Mouse (Mus musculus) liver, adult (tissue): Measurements from ENCODE around the gene Sfmbt1.

Experiments
- GATA4 ChIP-seq: IDR thresholded peaks from 2 replicates; pipeline ENCODE4 v1.6.1; 2014; ENCODE audit warnings: mild to moderate bottlenecking, low read length; ENCODE audit not compliant: insufficient replicate concordance

Gene Sfmbt1

DNA sequence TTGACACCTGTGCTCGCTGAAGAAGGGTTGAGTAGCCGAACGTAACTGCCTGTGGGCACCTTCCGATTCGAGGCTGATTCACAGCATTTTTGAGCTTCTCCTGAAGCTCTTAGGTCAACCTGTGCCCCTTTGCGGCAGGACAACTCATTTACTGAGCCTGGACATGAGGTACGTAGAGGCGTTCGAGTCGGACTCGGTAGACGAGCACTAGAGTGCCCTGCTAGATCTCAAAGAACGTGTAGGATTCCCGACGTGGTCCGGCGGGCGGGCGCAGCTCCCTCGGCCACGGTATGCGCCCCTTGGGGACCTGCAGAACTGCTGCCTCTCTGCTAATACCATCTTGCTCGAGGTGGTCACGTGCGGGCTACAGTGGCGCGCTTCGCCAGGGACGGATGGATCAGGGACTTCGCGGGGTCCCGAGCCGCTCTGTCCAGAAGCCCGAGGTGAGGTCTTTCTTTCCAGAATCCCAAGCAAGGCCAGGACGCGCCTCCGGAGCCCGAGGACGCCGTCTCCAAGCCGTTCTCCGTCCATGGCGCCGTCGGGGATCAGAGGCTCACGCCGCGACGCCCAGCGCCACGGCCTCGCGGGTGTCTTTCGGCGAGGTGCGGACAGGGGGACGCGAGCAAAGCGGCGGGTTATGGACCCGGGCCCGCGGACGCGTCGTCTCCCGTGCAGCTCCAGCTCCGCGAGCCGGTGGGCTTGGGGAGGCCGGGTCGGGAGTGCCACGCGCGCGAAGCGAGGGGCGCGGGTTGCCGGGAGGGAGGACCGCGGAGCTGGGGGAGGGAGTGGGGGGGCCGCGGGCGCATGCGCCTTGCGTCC, at the start of gene Sfmbt1:
TSS of gene Sfmbt1 (plus strand) at position 51 of the 819 bp plus-strand sequence.
- no peak for TF ChIP-seq GATA4

DNA sequence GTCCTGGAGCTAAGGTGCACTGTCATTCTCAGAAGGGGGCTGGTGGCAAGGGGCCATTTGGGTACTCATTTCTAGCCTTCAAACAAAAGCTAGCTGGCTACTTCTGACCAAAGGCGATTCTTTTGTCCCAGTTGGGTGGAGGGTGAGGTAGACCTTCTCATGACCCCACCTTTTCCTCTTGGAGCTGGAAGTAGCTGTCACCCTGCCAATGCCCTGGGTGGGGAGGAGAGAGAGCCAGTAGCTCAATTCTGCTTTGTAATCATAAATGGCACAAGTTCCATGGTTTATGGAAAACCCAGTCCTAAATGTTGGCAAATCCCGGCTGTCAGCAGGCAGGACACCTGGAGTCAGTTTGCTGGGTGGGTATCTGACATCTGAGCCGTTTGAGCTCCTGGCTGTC, 48.6 kb upstream of the Sfmbt1 start:
- TF ChIP-seq GATA4, result no peak

DNA sequence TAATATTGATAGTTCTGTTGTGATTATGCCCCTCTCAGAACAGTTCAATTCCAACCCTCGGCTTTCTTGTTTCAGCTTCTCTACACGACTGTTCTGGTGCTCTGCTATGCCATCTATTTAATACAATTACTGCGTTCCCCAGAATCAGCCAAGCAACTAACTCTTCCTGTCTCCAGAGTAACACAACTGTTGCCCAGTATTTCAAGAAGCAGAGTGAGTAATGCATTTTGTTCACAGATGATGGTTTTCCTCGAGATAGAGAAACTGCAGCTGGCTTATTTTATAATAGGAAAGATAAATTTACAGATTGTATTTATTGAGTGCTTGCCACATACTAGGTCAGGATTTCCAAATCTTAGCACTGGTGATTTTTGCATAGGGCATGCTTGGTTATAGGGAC, 48.0 kb upstream of the Sfmbt1 start:
- TF ChIP-seq GATA4, result no peak

DNA sequence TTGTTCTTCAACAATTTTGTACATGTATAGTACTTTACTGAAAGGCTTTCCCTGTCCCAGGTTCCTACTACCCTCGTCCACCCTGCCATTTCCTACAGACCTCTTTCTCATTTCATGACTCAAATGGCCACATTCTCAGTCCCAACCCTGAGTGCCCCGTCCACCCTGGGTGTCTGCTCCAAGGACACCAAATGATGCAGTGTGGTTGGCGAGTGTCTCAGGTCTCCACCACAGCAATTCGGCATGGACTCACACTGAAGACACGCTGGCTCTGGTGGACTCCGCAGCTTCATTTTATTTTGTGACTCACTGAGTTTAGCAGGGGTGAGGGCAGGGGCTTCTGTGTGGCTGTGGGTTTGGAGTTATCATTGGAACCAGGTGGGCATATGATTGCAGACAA, 44.5 kb upstream of the Sfmbt1 start:
- TF ChIP-seq GATA4, result no peak

DNA sequence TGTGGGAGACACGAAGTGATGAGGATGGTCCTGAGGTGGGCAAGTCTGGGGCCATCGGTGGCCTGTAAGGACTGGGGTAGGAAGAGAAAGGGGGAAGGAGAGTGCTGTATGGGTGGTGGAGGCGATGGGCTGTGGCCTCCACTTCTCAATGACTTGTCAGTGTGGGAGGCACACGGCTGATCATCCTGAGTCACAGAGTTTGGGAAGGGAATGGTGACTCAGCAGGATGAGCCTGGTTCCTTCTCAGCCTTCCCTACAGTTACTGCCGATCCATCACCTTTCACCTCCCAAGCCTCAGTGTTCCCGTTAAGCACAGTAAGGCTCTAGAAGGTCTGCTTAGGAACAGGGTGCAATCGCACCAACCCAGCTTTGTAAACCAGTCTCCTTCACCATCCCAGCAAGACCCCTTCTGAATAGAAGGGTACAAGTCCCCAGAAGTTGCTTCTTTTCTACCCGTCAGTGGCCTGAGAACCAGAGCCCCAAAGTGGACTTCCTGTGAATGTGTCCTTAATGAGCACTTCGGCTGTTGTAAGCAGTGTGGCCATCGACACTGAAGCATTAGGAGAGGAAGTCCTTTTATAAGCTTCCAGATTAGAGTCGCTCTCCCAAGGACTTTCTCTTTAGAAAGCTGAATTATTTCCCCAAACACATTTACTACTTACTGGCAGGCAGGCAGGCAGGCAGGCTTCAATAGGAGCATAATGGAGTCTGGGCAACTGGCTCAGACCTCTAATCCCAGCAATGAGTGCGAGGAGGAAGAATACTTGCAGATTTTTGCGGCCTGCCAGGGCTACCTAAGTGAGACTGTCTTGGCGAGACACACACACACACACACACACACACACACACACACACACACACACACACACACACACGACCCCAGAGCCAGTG, 43.3 kb upstream of the Sfmbt1 start:
- TF ChIP-seq GATA4, result no peak

DNA sequence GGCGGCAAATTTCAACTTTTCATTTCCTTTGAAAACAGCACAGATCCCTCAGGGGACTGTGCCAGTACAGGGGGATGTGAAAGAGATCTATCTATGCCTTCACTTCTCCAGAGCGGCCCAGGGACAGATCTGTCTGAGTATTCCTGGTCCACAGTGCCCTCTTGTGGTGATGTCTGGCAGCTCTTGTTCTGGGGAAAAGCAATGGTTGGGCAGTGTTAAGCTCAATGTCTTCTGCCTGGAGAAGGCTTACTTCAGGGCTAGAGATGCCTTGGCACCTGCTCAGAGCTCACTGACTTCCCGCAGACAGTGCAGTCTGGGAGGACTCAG, 42.7 kb upstream of the Sfmbt1 start:
- TF ChIP-seq GATA4, result no peak

DNA sequence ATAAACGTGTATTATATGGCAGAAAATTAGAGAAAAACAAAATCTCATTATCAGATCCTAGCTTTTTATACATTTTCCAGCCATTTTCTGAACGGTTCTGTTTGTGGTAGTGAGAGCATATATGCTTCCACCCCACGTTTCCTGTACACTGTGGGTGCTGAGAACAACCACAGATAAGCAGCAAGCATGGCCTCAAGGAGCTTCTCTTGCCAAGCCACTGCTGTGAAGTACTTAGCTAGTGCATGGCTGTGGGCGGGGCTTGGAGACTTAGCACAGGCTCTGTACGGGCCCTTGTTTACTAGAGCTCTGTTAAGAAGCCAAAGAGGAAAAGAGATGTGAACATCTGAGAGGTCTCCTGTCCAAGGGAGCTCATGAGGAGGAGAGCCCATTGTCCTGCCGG, 39.7 kb upstream of the Sfmbt1 start:
- TF ChIP-seq GATA4, result no peak

DNA sequence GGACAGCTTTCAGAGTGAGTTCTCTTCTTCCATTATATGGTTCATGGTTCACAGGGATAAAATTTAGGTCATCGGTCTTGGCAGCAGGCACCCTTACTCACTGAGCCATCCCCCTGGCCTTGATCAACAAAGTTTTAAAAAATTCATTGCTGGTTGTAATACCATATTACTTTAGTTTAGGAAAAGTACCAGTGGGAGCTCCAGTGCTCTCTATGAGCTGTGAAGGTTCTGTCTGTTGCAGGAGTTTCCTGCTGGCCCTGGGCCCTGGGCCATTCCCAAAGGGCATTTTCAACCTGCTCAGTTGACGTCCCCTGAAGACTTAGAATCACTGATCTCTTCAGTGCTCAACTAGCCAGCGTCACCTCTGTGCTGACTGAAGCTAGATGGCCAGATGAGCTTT, 32.5 kb upstream of the Sfmbt1 start:
- no peak for TF ChIP-seq GATA4

DNA sequence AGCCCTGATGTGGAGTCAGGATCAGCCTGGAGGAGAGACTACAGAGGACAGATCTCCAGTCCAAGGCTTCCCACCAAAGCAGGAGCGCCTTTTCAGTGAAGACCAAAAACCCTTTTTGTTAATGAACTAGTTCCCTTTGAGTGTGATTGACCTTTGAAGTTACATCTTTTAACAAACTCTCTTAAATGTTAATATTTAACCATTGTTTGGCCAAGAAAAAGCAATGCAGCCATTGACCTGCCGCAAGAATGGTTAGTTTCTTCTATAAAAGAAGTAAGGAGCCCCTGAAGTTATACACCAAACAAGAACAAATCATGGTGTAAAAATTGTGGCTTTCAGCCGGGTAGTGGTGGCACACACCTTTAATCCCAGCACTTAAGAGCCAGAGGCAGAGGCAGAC, 24.0 kb upstream of the Sfmbt1 start:
- TF ChIP-seq GATA4, result no peak

DNA sequence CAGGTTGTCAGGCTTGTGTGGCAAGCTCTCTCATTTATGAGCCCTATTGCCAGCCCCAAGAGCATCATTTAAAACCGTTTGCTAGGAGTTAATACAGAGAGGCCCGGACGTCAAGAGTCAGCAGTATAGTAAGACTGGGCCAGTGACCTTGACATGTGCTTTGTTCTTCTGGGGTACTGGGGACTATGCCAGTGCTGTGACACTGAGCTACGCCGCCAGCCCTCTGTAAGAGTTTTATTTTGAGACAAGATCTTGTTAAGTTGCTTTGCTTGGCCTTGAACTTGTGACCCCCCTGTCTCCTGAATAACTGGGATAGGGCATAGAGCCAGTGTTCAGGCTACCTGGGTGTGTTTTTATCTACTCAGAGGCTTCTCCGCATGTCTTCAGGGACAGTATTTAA, 22.2 kb upstream of the Sfmbt1 start:
- no peak for TF ChIP-seq GATA4

DNA sequence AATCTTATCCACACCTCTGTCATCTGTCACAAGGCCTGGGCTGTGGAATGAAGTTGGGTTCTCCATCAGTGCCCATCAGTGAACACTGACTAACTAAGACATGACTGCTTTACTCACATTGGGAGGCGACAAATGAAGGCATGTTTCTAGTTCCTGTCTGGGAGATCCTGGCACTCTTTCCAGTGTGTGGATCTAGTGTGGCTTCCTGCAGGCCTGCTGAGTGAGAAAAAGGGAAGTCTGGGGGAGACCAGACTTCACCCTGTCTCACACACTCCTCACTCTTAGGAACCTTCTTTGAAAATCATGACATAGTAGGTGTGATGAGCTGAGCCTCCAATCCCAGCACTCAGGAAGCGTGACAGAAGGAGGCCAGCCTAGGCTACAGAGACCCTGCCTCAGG, 19.9 kb upstream of the Sfmbt1 start:
- TF ChIP-seq GATA4, result no peak

DNA sequence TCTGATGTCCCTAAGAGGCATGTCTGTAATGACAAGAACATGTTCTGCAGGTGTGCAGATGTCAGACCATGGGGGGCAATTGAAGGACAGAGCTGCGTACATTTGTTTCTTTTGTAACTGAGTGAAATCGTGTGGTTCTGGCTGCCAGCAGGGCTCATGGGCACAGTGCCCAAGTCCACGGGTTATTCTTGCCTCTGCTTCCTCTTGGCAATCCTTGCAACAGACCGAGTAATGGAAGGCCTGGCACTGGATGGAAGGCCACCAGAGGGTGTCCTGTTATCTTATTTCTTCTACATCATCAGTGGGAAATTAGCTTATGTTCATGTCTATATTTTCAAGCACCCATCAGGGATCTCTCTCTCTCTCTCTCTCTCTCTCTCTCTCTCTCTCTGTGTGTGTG, 19.0 kb upstream of the Sfmbt1 start:
- no peak for TF ChIP-seq GATA4

DNA sequence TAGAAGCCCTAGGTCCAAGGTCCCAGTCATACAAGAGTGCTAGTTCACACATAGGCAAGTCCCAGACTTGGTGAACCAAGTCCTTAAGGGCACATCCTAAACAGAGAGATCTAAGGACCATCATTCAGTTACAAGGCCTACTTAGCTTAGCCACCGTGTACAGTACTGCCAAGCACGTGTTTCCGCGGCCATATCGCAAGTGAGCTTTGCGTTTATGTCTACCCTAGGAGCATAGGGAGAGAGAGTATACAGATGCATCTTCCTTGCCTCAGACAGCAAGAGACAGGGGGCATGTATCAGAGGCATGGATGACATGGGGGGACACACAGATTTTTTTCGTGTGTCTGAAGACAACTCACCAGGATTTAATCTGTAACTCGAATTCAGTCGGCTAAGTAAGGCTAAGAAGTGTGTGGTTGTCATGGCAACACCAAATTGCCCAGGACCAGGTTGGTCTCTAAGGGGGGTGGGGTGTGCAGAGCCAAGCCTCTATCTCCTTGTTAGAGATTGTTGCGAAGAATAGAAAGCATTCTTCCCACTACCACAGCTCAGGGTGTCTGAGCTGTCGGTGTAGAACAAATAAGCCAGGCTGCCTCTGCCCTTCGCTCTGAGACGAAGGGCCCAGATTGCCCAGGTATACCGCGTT, 17.1 kb upstream of the Sfmbt1 start:
- TF ChIP-seq GATA4, result no peak

DNA sequence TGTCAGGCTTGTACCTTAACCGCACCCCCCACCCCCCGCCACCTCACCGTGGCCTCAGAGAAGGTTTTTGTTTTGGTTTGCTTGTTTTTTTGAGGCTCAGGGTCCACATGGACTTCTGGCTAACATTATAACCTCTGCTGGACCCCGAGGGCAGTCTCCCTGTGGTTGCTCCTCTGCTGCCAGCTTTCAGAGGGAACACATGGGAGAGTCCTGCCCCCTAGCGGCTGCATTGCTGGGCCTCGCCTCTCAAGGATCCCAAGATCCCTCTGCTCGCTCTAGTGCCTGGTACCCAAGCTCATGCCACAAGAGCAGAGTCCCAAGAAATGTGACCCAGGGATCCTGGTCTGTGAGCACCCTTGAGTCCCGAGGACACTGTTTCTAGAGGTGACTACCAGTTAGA, 15.0 kb upstream of the Sfmbt1 start:
- TF ChIP-seq GATA4, result no peak

DNA sequence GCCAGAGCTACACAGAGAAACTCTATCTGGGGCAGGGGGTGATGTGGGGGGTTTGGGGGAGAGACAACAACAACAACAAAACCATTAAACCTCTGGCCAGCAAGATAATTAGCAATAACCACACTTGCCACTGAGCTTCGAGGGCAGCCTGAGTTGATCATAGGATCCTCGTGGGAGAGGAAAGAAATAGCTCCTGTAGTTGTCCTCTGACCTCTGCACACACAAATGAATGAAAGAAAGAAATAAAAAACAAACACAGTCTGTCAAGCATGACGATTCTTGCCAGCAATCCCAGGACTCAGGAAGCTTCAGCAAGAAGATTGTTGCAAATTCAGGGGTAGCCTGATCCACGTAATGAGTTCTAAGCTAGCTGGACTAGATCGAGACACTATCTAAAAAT, 12.1 kb upstream of the Sfmbt1 start:
- no peak for TF ChIP-seq GATA4

DNA sequence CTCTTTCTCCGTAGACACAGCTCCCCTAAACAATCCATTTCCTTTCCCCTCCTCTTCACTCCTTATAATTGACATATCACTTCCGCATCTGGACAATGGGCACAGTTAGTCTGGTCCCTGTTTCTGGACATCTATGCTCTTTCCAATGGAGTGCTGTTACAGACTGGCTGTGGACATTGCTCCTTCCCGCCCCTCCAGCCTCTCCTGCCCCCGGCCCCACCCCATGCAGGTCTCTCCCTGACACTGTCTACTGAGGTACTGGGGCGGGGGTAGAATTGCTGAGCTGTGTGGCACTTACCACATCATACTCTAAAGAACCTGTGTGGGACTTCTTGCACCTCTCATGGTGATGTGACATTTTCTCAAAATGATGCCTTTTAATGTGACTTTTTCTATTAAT, 11.6 kb upstream of the Sfmbt1 start:
- no peak for TF ChIP-seq GATA4
